Mouse (Mus musculus) left cerebral cortex, adult 9 months (tissue): Measurements from ENCODE around the gene Pnck.

Experiments used
- DNase-seq, 2 experiments: peaks; one replicate each; pipeline ENCODE4 v3.0.0; 2022; ENCODE audit warnings: low spot score in 2 of 2

Gene Pnck

GRCm38 (mm10) chrX:73659575-73660283 is at the start of gene Pnck:
Gene Pnck (minus strand): TSS chrX:73660117.
- DNase-seq = no peak

- no peak for DNase-seq
Measured at GRCm38 (mm10) chrX:73700472-73700871, 40.6 kb upstream of the Pnck start.

DNA sequence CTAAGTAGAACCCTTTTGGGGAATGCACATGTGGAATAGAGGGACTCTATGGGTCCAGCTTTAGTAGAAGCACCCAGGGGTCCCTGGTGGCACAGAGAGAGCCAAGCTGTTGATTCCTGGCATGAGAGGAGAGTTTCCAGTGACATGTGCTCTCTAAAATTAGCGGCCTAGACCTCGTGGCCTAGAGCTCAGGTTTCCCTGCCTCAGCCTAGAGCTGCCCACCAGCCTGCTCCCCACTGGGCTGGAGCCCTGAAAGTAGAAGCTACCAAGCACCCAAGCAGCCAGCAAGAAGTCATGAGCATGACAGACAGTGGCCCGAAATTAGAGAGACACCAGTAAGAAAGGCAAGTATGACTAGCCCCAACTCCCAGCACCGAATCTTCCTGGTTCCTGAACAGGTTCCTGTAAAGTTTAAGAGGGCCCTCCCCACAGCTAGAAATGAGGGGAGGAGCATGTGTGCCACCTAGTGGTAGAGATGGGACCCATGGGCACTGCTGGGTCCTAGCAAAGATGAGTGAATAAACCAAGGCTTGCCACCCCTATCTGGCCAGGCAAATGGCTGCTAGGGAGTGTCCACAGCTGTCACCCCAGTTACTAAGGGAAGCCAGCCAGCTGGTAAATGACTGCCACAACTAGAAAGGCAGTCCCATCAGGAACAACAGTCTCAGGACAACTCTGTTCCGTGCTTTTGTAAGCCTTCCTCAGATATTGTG is 31.2 kb upstream of the Pnck start:
- peak in 1 of 2 experiments; percentile 46 for DNase-seq

- DNase-seq = no peak
Measured at GRCm38 (mm10) chrX:73685629-73686028, 25.7 kb upstream of the Pnck start.

DNA sequence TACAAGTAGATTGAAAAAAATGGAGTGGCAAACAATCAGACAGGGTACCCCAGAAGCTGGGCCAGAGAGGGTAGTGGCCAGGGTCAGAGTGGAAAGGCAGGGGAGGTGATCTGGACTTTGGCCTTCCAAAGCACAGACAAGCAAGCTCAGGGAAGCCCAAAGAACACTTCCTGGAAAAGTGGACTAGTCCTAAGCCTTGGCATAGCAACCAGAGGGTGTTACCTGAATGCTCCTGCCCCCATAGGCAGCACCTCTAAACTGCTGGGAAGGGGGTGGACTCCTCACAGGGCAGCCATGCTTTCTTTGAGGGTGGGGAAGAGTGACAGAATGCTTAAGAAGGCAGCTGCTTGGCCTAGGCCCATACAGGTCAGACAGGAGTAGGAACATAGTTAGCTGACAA is 25.1 kb upstream of the Pnck start:
- DNase-seq = no peak

GRCm38 (mm10) chrX:73684156-73684555 is 24.2 kb upstream of the Pnck start:
- DNase-seq = no peak

DNA sequence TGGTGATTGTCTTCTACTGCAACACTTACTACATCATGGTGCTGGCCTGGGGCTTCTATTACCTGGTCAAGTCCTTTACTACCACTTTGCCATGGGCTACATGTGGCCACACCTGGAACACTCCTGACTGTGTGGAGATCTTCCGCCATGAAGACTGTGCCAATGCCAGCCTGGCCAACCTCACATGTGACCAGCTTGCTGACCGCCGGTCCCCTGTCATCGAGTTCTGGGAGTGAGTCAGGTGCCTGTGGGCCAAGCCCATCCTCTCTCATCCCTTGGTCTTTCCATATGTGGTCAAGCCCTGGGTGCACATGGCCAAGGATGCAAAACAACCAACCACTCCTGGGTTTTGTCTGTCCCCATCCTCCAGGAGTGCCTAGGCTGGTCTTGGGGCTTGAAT is 16.8 kb upstream of the Pnck start:
- DNase-seq = no peak

- DNase-seq = no peak
Measured at GRCm38 (mm10) chrX:73675231-73675630, 15.3 kb upstream of the Pnck start.

- no peak for DNase-seq
Measured at GRCm38 (mm10) chrX:73673968-73674661, 14.2 kb upstream of the Pnck start.

DNA sequence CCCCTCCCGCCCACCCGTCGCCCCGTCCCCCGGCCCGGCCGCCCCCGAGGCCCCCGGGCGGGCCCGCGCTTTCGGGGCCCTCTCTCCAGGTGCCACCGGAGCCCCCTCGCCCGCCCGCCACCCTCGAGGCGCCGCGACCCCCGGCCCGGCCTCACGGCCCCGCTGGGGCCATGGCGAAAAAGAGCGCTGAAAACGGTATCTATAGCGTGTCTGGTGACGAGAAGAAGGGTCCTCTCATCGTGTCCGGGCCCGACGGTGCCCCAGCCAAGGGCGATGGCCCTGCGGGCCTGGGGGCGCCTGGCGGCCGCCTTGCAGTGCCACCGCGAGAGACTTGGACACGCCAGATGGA is 13.7 kb upstream of the Pnck start:
- DNase-seq = no peak

DNA sequence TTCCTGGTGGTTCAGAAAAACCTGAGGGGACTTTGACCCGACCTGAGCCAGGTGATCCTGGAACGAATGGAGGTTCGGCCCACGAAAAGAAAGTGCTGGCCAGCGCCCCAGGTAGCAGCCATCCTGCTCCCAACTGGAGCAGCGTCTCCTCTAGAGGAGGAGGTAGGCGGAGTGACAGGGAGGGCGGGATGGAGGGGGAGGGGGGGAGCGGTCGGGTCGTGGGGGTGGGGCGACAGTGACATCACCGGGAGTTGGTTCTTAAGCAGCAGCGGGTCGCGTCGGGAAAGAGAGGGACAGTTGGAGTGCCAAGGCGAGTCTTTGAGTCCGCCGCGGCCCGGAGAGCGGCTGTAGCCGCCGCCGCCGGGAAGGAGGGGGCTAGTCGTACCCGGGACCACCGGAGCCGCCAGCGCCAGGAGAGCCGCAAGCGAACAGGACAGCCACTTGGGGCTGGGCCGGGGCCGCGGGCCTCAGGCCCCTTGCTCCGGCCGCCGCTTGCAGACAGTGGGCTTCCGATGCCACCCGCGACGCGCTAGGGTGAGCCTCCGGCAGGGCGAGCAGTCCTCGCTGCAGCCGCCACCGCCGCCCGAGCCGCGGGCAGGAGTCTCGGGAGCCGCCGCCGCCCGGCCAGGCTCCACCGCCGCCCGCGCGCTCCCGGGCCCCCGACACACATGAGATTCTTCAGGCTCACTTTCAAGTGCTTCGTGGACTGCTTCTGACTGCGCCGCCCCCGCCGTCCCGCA is 13.1 kb upstream of the Pnck start, which contains the start of gene Slc6a8:
TSS of gene Slc6a8 (plus strand) at position 272 of the 740 bp plus-strand sequence.
- no peak for DNase-seq

- DNase-seq = peak in 1 of 2 experiments; percentile 59
Measured at GRCm38 (mm10) chrX:73672031-73672431, 12.1 kb upstream of the Pnck start.

GRCm38 (mm10) chrX:73663143-73663542 is 3.2 kb upstream of the Pnck start:
- no peak for DNase-seq

- no peak for DNase-seq
Measured at GRCm38 (mm10) chrX:73660284-73660665, 358 bp upstream of the Pnck start.

DNA sequence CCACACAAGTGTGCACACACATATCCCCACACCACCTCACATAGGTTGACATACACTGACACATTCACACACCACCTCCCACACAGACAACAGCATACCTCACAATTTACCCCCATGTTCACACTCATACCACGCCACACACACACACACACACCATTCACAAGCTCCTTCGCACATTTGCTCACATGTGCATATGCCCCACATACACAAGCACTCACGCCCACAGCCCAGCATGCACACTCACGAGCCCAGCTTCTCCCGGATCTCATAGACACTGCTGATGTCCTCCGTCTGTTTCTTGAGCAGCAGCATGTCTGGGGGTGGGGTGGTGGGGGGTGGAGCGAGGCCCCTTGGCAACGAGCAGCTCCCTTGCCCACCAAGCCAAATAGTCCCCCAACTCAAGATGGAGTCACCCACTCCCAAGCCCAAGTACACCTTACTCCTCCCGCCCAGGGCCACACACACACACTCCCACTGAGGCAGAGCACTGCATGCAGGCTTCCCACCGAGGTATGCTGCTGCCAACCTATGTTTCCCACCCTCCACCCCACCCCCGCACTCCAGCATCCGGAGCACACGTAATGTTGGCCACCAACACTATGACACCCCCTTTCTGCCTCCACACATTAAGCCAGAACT is 862 bp downstream of the Pnck start:
- peak in 1 of 2 experiments; percentile 68 for DNase-seq

DNA sequence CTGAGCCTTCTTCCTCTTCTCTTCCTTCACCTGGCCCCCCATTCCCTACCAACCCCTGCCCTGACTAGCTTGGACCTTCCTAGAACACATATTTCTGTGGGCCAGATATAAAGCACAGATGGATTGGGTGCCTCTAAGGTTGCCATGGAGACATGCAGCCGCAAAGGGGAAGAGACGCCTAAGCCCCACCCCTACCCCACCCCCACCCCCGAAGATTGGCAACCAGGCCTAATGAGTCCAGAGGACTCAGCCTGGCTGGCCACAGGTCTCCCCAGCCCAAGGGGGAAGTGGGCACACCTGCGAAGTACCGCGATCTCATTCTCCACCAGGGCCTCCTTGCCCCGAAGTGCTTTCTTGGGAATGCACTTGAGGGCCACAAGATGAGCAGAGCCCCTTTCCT is 1.5 kb downstream of the Pnck start:
- no peak for DNase-seq

DNA sequence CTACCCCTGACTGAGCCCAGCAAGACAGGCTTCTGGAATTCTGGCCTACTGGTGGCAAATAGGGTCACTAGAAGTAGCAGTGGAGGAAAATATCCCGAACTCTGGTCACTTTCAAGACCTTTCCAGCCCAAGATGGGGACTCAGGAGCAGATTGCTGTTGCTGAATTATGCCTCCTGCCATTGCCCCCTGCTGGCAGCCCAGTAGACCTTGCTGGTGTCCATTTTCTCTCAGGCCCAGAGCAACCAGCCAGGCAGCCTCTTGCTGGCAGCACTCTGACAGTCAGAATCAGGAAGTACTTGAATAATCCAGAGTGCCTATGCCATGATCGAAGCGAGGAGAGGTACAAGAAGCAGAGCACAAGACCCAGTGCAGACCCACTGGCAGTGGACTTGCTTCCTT is 4.4 kb downstream of the Pnck start:
- no peak for DNase-seq

- DNase-seq = no peak
Measured at GRCm38 (mm10) chrX:73654177-73654576, 5.7 kb downstream of the Pnck start.

- no peak for DNase-seq
Measured at GRCm38 (mm10) chrX:73653392-73653791, 6.5 kb downstream of the Pnck start.

- DNase-seq = no peak
Measured at GRCm38 (mm10) chrX:73650869-73651268, 9.0 kb downstream of the Pnck start.

- DNase-seq = no peak
Measured at GRCm38 (mm10) chrX:73645121-73645520, 14.8 kb downstream of the Pnck start.
